Mouse (Mus musculus) limb, embryonic 11.5 days (tissue): ENCODE measurements at regions not wholly inside any gene's neighbourhood (a gene's known extent, or its start where the extent isn't known, plus 50 kb on each side); places are given as distances from the start of the nearest gene placed in this dataset.

Experiments
- ATAC-seq: fragments of 200-750 bp; cut with Nextera tagmentation; 2 replicates; pipeline ENCODE4 v1.8.0; 2017; ENCODE audit warnings: low read depth; ENCODE audit not compliant: insufficient number of reproducible peaks, low FRiP score, low TSS enrichment
- DNase-seq: peaks from one replicate; pipeline ENCODE4 v3.0.0-alpha.2; 2015; ENCODE audit warnings: low spot score
- H3K27ac ChIP-seq: fragments of 300-500 bp; sonication (generic); replicated peaks from 2 replicates; pipeline ENCODE4 v1.5.1; 2014; ENCODE audit warnings: low read depth, mild to moderate bottlenecking, low read length
- H3K27me3 ChIP-seq: fragments of 300-500 bp; sonication (generic); 2 replicates; pipeline ENCODE4 v1.6.1; 2014; ENCODE audit warnings: mild to moderate bottlenecking, low read length, mixed read lengths; ENCODE audit not compliant: control insufficient read depth, insufficient read depth
- H3K36me3 ChIP-seq: fragments of 300-500 bp; sonication (generic); 2 replicates; pipeline ENCODE4 v1.6.1; 2014; ENCODE audit warnings: mild to moderate bottlenecking, low read length, moderate library complexity, mixed read lengths; ENCODE audit not compliant: control insufficient read depth, insufficient read depth
- H3K4me1 ChIP-seq: fragments of 300-500 bp; sonication (generic); 2 replicates; pipeline ENCODE4 v1.6.1; 2014; ENCODE audit warnings: low read length, mixed read lengths; ENCODE audit not compliant: control insufficient read depth, insufficient read depth
- H3K4me2 ChIP-seq: fragments of 300-500 bp; sonication (generic); 2 replicates; pipeline ENCODE4 v1.6.1; 2014; ENCODE audit warnings: low read depth, mild to moderate bottlenecking, moderate library complexity; ENCODE audit not compliant: severe bottlenecking
- H3K4me3 ChIP-seq: fragments of 300-500 bp; sonication (generic); 2 replicates; pipeline ENCODE4 v1.5.1; 2014; ENCODE audit warnings: low read depth, low read length
- H3K9ac ChIP-seq: fragments of 300-500 bp; sonication (generic); 2 replicates; pipeline ENCODE4 v1.6.1; 2014; ENCODE audit warnings: mild to moderate bottlenecking, low read length
- H3K9me3 ChIP-seq: fragments of 300-500 bp; sonication (generic); 2 replicates; pipeline ENCODE4 v1.6.1; 2016; ENCODE audit warnings: low read length; ENCODE audit not compliant: control insufficient read depth
- WGBS: fragments of 180-500 bp; shearing (Covaris S2); extraction: QIAGEN DNeasy Blood & Tissue Kit; methylation state at CpG from one replicate; pipeline ENCODE4 v1.1.7; 2014; 5-methylcytosine and 5-hydroxymethylcytosine counted together

DNA sequence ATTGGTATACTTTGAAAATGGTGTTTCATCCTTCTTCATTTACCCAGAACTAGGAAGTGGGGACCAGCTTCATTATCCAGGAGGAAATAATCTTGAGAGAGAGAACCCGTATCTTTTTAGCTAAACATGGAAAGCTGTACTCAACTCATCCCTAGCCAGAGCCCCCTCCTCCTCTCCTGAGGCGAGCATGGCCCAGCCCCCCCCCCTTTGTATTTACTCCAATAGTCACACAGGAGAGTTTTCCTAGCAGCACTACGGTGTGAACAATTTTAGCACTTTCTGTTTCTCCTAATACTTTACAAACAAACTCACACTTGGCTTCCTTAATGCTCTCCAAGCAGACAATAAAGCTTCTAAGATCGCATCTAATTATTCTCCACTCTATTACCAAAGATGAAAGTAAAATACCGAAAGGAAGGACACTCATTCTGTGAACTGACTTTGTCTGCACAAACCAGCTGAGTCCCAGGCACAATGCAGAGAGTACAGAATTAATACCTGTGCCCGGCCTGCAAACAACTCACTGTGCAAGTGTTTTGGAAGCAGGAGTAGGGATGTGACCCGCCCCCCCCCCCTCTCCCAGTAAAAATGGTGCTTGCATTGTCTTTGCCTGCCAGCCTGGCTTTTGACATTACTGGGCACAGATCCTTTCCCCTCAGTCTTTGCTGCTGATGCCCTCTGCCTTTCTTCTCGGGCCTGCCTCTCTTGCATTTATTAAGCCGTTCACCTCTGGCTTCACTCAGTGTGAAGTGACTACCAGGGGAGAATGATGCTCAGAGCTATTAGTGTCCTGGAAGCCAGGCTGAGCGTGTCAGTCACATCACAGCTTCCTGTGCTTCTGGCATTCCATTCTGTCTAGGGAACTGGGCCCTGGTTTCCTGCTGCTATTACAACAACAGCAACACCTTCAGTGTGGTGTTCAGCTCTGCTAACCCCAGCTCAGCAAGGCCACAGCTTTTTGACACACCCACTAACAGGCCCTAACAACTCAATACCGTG, 107.9 kb downstream of the Dad1 start:
- Histone ChIP-seq H3K4me1 (peaks cover 4% of the 10 kb centered on the region; the same call in 1 of the 2 replicates), H3K27ac (no peak overlapping the region), H3K27me3 (no peaks in the 10 kb centered on the region), H3K4me2 (no peak overlapping the region), H3K9ac (no peak overlapping the region), H3K36me3 (no peaks in the 10 kb centered on the region), H3K4me3 (no peak overlapping the region), H3K9me3 (no peaks in the 10 kb centered on the region)
- 38% methylated on average over 11 of the region's 11 CpGs for WGBS
- 0 out of 2 replicates have a peak, but pooled peaks have one; percentile 21 for ATAC-seq
- peak; percentile 26 for DNase-seq

DNA sequence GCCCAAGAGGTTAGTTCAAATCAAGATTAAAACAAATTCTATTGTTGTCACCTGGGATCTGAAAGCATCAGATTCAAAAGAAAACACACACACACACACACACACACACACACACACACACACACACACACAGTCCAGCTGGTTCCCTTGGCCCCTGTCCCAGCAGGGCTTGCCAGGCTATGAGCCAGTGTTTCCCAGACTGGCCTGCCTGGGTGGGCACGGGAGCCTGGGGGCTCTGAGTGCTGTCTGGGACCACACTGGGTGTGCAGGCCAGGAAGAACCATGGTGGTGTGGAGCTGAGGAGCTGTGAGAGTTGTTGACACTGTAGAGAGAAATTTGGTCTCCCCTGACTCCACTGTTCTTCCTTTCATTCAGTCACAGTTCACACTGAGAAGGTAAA, 110.1 kb downstream of the Dad1 start:
- no peak overlapping the region for H3K4me2 ChIP-seq
- H3K27me3 ChIP-seq: no peaks in the 10 kb centered on the region
- no peak overlapping the region for H3K9ac ChIP-seq
- ATAC-seq (no peak), DNase-seq (no peak)
- H3K4me3 ChIP-seq: no peak overlapping the region
- no peaks in the 10 kb centered on the region for H3K36me3 ChIP-seq
- no peak overlapping the region for H3K27ac ChIP-seq
- 70% methylated on average over 1 of the region's 1 CpGs for WGBS
- no peaks in the 10 kb centered on the region for H3K9me3 ChIP-seq
- peaks cover 4% of the 10 kb centered on the region; the same call in 1 of the 2 replicates for H3K4me1 ChIP-seq

DNA sequence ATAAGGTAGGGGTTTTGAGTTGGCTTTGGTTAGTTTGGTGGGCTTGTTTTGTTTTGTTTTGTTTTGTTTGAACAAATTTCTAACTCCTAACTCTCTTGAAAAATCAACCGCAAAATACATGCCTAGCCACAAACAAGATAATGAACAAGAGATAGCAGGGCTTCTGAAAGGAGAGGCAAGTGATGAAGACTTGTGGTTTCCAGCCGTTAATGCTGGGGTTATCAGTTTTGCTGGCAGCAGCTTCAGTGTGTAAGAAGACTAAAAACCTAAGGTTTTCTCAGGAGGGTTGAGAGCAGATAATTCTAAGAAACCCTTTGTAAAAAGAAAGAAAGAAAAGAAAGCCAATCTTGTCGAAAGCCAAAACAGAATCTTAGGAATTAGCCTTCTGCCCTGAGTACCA, 115.6 kb downstream of the Dad1 start:
- ATAC-seq (no peak), DNase-seq (no peak)
- 86% methylated on average over 3 of the region's 3 CpGs for WGBS
- Histone ChIP-seq H3K4me3 (no peak overlapping the region), H3K4me1 (no peaks in the 10 kb centered on the region), H3K9ac (no peak overlapping the region), H3K36me3 (no peaks in the 10 kb centered on the region), H3K27ac (no peak overlapping the region), H3K27me3 (no peaks in the 10 kb centered on the region), H3K4me2 (no peak overlapping the region), H3K9me3 (no peaks in the 10 kb centered on the region)

DNA sequence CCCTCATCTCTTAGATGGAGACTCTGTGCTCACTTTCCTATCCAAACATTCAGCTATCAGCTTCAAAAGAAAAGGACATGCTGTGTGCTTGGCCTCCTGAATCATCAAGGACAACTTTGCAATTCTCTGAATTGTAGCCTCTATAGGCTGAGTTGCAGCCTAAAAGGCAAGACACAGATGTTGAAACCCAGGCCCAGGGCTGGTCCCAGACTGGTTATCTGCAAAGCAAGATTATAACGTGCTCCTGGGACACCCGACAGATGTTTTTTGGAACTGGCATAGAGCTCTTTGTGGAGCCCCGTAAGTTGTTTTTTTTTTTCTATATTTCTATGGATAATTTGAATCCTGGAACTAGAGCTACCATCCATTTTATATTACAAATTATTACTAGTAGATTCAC, 117.4 kb downstream of the Dad1 start:
- no peak overlapping the region for H3K4me3 ChIP-seq
- H3K4me2 ChIP-seq: no peak overlapping the region
- DNase-seq (no peak), ATAC-seq (no peak)
- no peaks in the 10 kb centered on the region for H3K9me3 ChIP-seq
- H3K27me3 ChIP-seq: no peaks in the 10 kb centered on the region
- no peak overlapping the region for H3K27ac ChIP-seq
- H3K4me1 ChIP-seq: no peaks in the 10 kb centered on the region
- no peaks in the 10 kb centered on the region for H3K36me3 ChIP-seq
- 78% methylated on average over 3 of the region's 3 CpGs for WGBS
- no peak overlapping the region for H3K9ac ChIP-seq

DNA sequence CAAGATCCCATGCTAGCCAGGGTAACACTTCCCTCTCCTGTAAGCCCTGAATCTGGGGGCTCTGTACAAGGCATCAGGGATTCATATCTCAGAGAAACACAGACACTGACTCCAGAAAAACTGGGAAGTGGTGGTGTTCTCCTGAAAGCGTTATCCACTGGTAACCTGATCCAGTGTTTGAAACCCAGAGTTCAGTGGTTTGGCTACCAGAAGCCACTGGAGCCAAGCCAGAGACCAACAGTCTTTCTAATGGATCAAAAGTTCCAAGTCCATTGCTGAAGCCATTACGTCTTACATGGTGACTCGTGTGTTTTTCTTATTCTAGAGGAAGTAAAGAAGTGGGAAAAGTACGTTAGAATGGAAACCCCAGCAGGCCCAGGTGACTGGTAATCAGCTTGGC, 125.6 kb downstream of the Dad1 start:
- Histone ChIP-seq H3K27ac (no peak overlapping the region), H3K27me3 (no peaks in the 10 kb centered on the region), H3K9ac (no peak overlapping the region), H3K36me3 (no peaks in the 10 kb centered on the region), H3K4me2 (no peak overlapping the region), H3K9me3 (no peaks in the 10 kb centered on the region), H3K4me1 (peaks cover 4% of the 10 kb centered on the region; the same call in 1 of the 2 replicates), H3K4me3 (no peak overlapping the region)
- no peak for DNase-seq
- ATAC-seq: no peak
- WGBS: 62% methylated on average over 4 of the region's 4 CpGs

DNA sequence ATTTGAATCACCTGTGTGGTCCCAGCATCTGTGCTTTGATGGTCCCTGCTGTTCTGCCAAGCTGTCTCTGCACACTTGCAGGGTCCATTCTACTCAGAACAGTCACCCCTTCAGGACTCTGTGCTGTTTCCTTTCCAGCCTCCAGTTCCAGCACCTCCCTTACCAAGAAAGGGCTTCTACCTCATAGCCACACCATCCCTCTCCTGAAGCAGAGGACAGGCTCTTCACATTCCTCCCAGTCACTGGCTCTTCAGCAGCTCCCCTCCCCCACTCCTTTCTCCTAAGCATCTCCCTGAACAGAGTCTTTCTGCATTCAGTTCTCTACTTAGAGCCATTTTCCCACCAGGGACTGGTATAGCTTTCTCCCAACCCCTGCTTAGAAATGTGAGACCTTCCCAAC, 128.4 kb downstream of the Dad1 start:
- Histone ChIP-seq H3K27ac (no peak overlapping the region), H3K9ac (no peak overlapping the region)
- ATAC-seq: no peak

DNA sequence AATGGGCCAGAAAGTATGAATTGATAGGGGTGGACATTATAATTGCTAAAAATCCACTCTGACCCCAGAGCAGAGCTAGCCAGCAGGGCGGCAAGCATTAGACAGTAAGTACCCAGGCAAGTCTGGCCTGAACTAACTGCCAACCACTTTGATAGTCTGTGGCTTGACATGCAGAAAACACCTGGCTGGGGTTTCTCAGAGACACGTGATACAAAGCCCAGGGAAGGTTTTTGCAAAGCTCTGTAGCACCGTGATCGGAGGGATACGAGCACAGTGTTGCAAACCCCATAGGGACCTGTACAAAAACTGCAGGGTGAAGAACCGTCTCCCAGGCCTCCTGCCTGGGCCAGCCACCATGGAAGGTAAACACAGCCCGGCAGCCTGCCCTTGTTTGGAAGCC, 131.9 kb downstream of the Dad1 start:
- no peak overlapping the region for H3K9ac ChIP-seq
- no peaks in the 10 kb centered on the region for H3K36me3 ChIP-seq
- peaks cover 4% of the 10 kb centered on the region; the same call in 1 of the 2 replicates for H3K4me1 ChIP-seq
- DNase-seq (no peak), ATAC-seq (no peak)
- no peaks in the 10 kb centered on the region for H3K27me3 ChIP-seq
- WGBS: 76% methylated on average over 7 of the region's 7 CpGs
- H3K27ac ChIP-seq: no peak overlapping the region
- no peaks in the 10 kb centered on the region for H3K9me3 ChIP-seq
- no peak overlapping the region for H3K4me3 ChIP-seq
- H3K4me2 ChIP-seq: no peak overlapping the region

More for the DNA sequence above, 128.4 kb downstream of the Dad1 start:
- DNase-seq: no peak
- H3K4me1 ChIP-seq: peaks cover 4% of the 10 kb centered on the region; the same call in 1 of the 2 replicates
- no peaks in the 10 kb centered on the region for H3K36me3 ChIP-seq
- no peak overlapping the region for H3K4me2 ChIP-seq
- no peaks in the 10 kb centered on the region for H3K9me3 ChIP-seq
- H3K27me3 ChIP-seq: no peaks in the 10 kb centered on the region
- no peak overlapping the region for H3K4me3 ChIP-seq

DNA sequence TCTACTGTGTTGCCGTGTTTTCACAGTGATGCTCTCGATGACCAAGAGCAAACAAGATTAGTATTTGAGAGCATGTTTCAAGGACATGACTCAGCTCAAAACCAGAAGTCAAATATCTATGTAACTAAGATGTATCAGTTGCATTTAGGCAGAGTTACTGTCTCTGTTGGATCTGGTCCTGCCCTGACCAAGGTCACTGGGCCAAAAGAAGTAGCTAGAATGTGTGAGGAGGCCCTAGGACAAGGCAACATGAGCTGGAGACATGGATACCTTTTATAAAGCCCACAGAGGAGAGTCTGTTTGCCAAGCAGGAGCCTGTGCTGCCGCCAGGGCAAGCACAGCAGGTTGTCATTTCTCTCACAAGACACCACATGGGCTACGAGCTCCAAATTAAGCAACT, 132.6 kb downstream of the Dad1 start:
- no peak overlapping the region for H3K27ac ChIP-seq
- H3K4me2 ChIP-seq: no peak overlapping the region
- no peak overlapping the region for H3K9ac ChIP-seq
- ATAC-seq (no peak), DNase-seq (no peak)
- peaks cover 4% of the 10 kb centered on the region; the same call in 1 of the 2 replicates for H3K4me1 ChIP-seq
- WGBS: 81% methylated on average over 4 of the region's 4 CpGs
- no peaks in the 10 kb centered on the region for H3K36me3 ChIP-seq
- H3K27me3 ChIP-seq: no peaks in the 10 kb centered on the region
- H3K9me3 ChIP-seq: no peaks in the 10 kb centered on the region
- no peak overlapping the region for H3K4me3 ChIP-seq
